Mouse (Mus musculus) megakaryocyte-erythroid progenitor cell, adult 5-6 weeks (primary cell): ENCODE data around the gene Col25a1. TPM values are rescaled to one million over a fixed set of nuclear protein-coding genes. Genes with fewer than 3 reads are reported as not detected.

Experiments used
- ATAC-seq: replicated peaks from 2 replicates; pipeline ENCODE4 v1.8.0; 2016; ENCODE audit warnings: mild to moderate bottlenecking, inconsistent platforms; ENCODE audit not compliant: severe bottlenecking, poor library complexity, low FRiP score, low TSS enrichment
- total RNA-seq, 2 experiments: library from RNA; stranded (forward) in 1 of 2; stranded (reverse) in 1 of 2; fragments of 200-1000, 215-1000 nt in 1 of 2; fragments of >200 nt in 1 of 2; fragmentation: Nextera tagmentation in 1 of 2; gene quantifications; 2 replicates each; pipeline ENCODE4 v1.2.3; 2014 to 2017

Gene Col25a1
- total RNA-seq, 2 experiments from 2014 or later, result not detected

- no peak for ATAC-seq
These were observed 231.6 kb downstream of the Col25a1 start for GRCm38 (mm10) chr3:130362797-130363367.

GRCm38 (mm10) chr3:130366917-130367610 lies 235.8 kb downstream of the Col25a1 start:
- ATAC-seq, result no peak

DNA sequence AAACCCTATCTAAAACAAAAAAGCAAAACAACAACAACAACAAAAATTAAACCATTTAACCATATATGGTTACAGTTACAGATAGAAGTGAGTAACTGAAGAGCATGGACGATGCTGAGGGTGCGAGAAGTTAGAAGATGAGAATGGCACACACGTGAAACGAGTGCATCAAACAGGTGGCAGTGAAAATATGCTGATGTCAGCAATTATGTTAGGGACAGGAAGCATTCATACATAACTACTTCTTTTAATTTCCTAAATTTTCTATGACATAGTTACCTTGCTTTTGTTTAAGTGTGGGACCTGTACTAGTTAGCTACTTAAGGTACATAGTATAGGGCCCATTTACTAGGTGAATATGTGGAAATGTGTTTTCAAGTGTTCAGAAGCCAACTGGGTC lies 237.1 kb downstream of the Col25a1 start:
- no peak for ATAC-seq

- ATAC-seq, result no peak
These were observed 237.8 kb downstream of the Col25a1 start for GRCm38 (mm10) chr3:130369113-130369512.

- ATAC-seq, result no peak
These were observed 238.9 kb downstream of the Col25a1 start for GRCm38 (mm10) chr3:130370167-130370566.

DNA sequence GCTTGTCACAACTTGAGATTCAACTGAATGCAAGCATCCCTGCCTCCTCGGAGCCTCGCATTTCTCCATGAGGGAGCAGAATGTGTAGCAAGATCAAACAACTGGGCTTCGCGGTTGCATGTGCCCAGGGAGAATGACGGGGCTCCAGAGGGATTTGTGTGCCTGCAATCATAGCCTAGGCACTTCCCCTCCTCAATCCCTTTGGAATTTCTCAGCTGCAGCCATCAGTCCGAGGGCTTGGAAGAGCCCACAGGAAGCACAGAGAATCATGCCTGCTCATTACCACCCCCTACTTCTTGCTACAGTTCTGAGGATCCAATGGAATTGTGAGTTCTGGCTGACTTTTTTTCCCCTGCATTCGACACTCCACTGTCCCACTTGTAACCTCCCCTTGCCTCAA lies 241.8 kb downstream of the Col25a1 start:
- no peak for ATAC-seq

DNA sequence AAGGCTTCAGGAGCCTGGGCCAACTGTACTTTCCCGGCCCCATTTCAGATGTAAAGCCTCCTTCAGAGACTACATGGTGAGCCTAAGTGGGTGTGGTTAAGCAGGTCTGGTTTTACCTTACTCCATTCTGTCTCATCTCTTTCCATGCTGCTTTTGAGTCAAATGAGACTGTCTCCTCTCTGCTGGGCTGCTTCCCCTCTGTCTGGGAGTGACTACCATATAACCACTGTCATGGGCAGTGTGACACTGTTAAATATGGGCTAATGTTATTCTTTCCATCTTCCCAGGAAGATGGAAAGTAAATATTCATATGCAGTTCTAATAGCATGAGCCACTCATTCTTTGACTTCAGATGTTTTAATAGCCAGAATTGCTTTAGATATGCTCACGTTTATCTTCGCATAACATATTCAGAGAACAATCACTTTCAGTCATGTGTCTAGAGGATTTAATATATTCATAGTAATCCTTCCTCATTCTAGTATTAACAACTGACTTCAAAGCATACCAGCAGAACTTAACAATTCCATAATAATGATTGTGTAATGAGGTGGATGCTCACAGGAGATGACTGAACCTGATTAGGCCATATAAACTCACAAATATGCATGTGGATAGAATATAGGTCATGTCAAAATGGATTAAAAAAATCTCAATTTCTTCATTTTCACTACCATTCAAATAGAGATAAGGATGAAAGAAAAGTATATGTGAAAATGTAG lies 243.5 kb downstream of the Col25a1 start:
- no peak for ATAC-seq

GRCm38 (mm10) chr3:130377786-130378185 lies 246.5 kb downstream of the Col25a1 start:
- ATAC-seq, result no peak

DNA sequence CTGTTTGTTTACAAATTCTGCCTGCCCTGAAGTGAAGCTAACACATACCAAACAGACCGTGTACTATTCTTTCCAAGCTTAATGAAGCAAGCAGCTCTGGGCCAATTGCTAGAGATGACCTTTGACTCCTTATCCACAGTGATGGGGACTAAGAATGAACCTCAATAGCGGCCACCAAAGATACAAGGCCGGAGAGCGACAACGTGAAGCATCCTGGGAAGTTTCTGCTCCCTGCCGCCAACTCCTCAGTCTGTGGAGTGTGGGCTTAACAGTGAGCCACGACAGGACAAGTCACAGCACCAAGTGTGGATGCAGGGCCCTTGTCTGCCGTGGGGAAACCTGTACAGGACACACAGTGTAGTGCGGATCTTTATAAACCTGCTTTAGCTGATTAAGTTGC lies 247.3 kb downstream of the Col25a1 start:
- no peak for ATAC-seq

DNA sequence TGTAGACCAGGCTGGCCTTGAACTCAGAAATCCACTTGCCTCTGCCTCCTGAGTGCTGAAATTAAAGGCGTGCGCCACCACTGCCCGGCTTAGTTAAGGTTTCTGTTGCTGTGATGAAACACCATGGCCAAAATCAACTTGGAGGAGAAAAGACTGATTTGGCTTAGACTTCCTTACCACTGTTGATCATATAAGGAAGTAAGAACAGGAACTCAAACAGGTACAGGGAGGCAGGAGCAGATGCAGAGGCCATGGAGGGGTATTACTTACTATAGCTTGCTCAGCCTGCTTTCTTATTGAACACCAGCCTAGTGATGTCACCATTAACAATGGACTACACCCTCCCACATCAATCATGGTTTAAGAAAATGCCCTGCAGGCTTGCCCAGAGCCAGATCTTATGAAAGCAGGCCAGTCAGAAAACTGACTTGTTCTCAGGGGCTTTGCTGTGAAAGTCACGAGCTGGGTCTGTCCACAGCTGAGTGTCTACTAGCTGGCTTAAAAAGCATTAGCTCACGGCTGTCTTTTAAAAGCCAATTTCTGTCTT lies 249.1 kb downstream of the Col25a1 start:
- no peak for ATAC-seq

GRCm38 (mm10) chr3:130381691-130382090 lies 250.4 kb downstream of the Col25a1 start:
- ATAC-seq, result no peak

DNA sequence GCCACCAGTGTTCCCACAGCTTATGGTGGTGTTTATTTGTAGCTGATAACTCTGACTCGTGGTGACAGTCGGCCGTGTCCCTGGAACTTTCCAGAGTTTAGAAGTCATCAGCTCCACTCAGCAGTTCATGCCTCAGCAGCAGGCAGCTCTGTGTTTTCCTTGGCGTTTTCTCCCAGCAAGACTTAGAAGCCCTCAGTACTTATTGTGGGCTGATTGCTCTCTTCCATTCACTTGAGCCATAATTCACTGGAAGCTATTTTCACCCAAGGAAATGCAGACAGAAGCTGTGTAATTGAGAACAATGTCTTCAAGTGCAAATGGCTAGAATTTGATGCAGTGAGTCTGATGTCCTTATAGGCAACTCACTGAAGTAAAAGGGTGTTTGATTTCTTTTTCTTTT lies 254.6 kb downstream of the Col25a1 start:
- ATAC-seq, result no peak

GRCm38 (mm10) chr3:130387156-130387555 lies 255.9 kb downstream of the Col25a1 start:
- ATAC-seq, result no peak

DNA sequence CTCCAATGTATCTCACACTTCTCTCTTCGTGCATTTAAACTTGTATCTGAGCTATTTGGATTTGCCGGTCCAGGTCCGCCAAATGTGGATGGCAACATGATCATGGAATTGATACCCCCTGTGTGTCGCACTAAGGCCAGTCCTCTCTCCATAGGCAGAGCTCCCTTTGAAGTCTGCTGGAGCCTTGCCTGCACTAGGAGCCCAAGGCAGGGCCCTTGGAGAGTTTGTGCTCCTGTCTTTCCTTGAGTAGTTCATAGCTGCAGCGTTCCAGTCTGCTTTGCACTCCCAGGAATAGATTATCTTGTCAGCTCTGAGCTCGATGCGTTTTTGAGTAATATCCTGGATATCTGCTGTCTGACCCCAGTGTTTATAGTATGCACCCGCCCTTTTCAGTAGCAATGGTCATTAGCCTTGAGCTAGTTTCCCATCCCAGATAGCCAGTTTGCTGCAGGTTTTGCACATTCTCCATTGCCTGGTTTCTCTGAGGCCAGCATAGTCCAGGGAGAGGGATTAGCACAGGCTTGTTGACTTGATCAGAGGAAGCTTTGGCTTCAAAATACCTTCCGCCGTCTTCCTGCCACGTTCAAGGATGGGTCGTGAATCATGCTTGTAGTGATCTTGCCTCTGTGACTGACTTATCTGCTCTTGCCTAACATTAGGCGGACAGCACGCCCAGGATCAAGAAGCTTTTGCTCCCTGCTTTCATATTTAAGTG lies 258.1 kb downstream of the Col25a1 start:
- no peak for ATAC-seq

DNA sequence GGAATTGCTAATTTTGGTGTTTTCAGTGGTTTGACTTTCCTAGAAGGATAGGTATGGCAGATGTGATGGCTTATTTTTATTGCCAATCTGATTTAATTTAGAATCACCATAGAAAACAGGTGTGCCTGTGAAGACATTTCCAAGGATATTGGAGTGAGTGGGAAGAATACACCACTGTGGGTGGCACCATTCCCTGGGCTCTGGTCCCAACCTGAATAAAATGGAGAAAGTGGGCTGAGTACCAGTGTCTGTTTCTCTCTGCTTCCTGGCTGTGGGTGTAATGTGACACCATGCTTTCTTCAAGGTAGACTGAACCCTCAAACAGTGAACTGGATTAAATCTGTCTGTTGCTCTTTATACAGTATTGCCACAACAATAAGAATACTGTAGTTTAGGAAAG lies 265.3 kb downstream of the Col25a1 start:
- no peak for ATAC-seq

DNA sequence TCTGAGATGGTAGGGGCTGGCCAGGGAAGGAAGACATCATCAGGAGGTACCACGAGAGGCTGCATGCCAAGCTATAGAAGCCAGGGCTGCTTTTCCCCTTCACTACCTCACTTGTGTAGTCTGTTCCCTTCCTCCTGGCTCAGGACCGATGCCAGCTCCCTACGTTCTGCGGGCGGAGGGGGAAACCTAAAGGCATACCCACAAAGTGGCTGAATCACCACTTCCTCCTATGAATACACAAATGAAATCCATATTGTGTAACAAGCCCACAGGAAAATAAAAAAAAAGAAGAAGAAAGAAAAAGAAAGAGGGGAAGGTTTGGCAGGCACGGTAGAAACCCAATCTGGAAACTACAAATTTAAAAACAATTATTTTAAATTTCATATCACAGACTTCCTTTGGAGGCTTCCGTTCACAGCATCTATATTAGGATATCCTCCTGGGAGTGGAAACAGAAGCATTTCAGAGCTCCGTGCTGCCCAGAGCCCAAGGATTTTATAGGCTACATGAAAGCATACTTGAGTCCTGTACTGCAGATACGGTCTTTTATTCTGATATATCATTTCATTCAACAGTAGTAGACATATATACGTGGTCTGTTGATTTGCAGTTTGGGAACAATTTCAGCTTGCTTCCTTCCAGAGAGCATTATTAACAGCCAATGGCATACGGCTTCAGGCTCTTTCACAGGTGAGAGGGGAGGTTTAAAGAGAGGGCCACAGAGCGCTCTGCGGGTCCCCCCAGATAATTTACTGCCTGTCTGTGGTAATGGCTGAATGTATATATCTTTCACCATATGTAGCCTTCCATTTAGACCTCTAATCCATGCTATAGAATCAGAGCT lies 269.6 kb downstream of the Col25a1 start:
- 0 out of 2 replicates have a peak, but pooled peaks have one; percentile 22 for ATAC-seq

- ATAC-seq, result 0 out of 2 replicates have a peak, but pooled peaks have one; percentile 22
These were observed 270.2 kb downstream of the Col25a1 start for GRCm38 (mm10) chr3:130401560-130401852.

- no peak for ATAC-seq
These were observed 273.5 kb downstream of the Col25a1 start for GRCm38 (mm10) chr3:130404525-130405409.
